Mouse (Mus musculus) lung, adult 2 months (tissue): ENCODE data around the gene Gstcd.

ENCODE experiments used
- CTCF ChIP-seq: fragments of 200-500 bp; IDR thresholded peaks from 2 replicates; pipeline ENCODE4 v1.5.1; 2011; ENCODE audit warnings: mild to moderate bottlenecking, low read length, control low read depth; ENCODE audit not compliant: insufficient read depth
- POLR2A ChIP-seq: fragments of 200-500 bp; IDR thresholded peaks from 2 replicates; pipeline ENCODE4 v1.6.1; 2011; ENCODE audit warnings: low read depth, mild to moderate bottlenecking, control low read depth, low read length, borderline replicate concordance; ENCODE audit errors: extremely low read depth

DNA sequence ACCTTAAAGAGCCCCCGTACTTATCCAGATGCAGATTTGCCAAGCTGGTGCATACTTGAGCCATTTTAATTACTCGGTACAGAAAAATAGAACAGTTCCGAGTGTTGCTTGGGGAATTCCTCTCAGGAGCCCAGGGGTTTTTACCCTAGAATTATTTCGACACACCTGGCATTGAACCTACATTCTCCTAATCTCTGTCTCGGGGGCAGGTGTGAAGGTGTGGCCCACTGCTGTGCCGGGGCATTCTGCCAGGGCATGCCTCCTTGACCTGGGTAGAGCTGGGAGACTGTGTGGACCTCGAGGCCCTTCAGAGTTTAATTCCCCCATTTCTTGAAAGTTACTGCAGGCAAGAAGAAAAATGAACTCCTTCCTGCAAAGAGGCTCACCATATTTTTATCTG is 146.2 kb downstream of the Gstcd start:
- TF ChIP-seq CTCF, result no peak
- TF ChIP-seq POLR2A, result no peak
